Mouse (Mus musculus): ENCODE measurements around the gene Nop2. TPM values are rescaled to one million over a fixed set of nuclear protein-coding genes. Genes with fewer than 3 reads are reported as not detected.

Gene Nop2
- polyA plus RNA-seq, 1 experiment from 2014 or later = 41.1 TPM

GRCm38 (mm10) chr6:125170194-125170593 is 38.5 kb downstream of the Nop2 start:
- no peaks in the 10 kb centered on the region for H3K9me3 ChIP-seq (replicated peaks; ENCODE audit: low read length)
- no peak overlapping the region for H3K4me2 ChIP-seq (ENCODE audit: low read length)
- H3K27me3 ChIP-seq (ENCODE audit: insufficient read depth, low read length) = no peaks in the 10 kb centered on the region
- no peak overlapping the region for H3K27ac ChIP-seq
- TF ChIP-seq CTCF (IDR thresholded peaks at IDR 0.05; ENCODE audit: low read depth) = peak; percentile 36; the same call in 1 of the 2 replicates
- H3K4me1 ChIP-seq (replicated peaks; ENCODE audit: insufficient read depth, low read length) = peaks cover 16% of the 10 kb centered on the region
- no peak for DNase-seq (ENCODE audit: low spot score)
- H3K9ac ChIP-seq (ENCODE audit: low read depth, low read length) = no peak overlapping the region
- H3K36me3 ChIP-seq (ENCODE audit: insufficient read depth, low read length) = peaks cover 56% of the 10 kb centered on the region
- H3K4me3 ChIP-seq (replicated peaks; ENCODE audit: low read depth, low read length) = no peak overlapping the region
- ATAC-seq (replicated peaks; ENCODE audit: low FRiP score, low read depth) = no peak
- 74% methylated on average over 6 of the region's 6 CpGs for WGBS

DNA sequence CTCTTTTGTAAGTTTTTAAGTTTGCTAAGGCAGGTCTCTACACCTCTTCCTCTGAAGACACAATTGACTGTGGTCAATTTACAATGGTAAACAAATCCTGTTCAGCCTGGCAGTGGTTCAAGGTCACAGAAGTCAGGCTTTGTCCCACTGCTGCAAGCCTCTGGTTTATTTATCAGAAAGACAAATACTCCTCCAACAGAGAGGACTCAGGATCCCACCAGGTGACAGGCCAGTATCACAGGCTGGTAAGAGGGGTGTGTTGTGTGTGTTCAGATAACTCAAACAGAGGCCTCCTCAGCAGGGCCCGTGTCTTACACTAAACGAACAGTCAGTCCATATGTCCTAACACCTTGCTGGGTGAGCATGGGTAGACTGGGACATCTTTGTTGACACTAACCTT is 40.8 kb downstream of the Nop2 start:
- Histone ChIP-seq H3K9ac (ENCODE audit: low read depth, low read length) (no peak overlapping the region), H3K4me3 (replicated peaks; ENCODE audit: low read depth, low read length) (no peak overlapping the region), H3K36me3 (ENCODE audit: insufficient read depth, low read length) (peaks cover 76% of the 10 kb centered on the region), H3K9me3 (replicated peaks; ENCODE audit: low read length) (no peaks in the 10 kb centered on the region), H3K27ac (no peak overlapping the region), H3K4me2 (ENCODE audit: low read length) (no peak overlapping the region), H3K4me1 (replicated peaks; ENCODE audit: insufficient read depth, low read length) (peaks cover 2% of the 10 kb centered on the region), H3K27me3 (ENCODE audit: insufficient read depth, low read length) (no peaks in the 10 kb centered on the region)
- DNase-seq (ENCODE audit: low spot score) (no peak), ATAC-seq (replicated peaks; ENCODE audit: low FRiP score, low read depth) (no peak)
- no peak for TF ChIP-seq CTCF (IDR thresholded peaks at IDR 0.05; ENCODE audit: low read depth)
- 83% methylated on average over 2 of the region's 2 CpGs for WGBS

DNA sequence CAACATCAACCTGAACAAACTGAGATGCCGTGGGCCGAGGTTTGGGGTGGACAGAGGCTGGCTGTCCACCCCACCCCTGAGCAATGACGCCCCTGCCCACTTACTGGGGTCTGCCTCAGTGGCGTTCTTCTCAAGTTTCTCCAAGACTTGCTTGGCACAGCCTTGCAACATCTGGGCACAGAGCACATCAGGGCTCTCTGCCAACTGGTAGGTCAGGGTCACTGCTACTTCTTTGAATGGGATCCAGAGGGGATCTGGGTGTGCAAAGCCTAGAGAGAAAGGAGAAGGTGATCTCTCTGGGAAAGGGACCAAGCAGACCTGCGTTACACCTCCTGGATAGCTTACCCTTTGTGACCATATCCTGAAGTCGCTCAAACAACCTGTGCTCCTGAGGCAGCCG is 41.5 kb downstream of the Nop2 start:
- H3K9ac ChIP-seq (ENCODE audit: low read depth, low read length) = no peak overlapping the region
- ATAC-seq (replicated peaks; ENCODE audit: low FRiP score, low read depth) = no peak
- peaks cover 83% of the 10 kb centered on the region for H3K36me3 ChIP-seq (ENCODE audit: insufficient read depth, low read length)
- no peak overlapping the region for H3K27ac ChIP-seq
- no peaks in the 10 kb centered on the region for H3K4me1 ChIP-seq (replicated peaks; ENCODE audit: insufficient read depth, low read length)
- TF ChIP-seq CTCF (IDR thresholded peaks at IDR 0.05; ENCODE audit: low read depth) = no peak
- WGBS = 84% methylated on average over 7 of the region's 7 CpGs
- H3K27me3 ChIP-seq (ENCODE audit: insufficient read depth, low read length) = no peaks in the 10 kb centered on the region
- no peak overlapping the region for H3K4me2 ChIP-seq (ENCODE audit: low read length)
- no peak for DNase-seq (ENCODE audit: low spot score)
- no peaks in the 10 kb centered on the region for H3K9me3 ChIP-seq (replicated peaks; ENCODE audit: low read length)
- no peak overlapping the region for H3K4me3 ChIP-seq (replicated peaks; ENCODE audit: low read depth, low read length)

DNA sequence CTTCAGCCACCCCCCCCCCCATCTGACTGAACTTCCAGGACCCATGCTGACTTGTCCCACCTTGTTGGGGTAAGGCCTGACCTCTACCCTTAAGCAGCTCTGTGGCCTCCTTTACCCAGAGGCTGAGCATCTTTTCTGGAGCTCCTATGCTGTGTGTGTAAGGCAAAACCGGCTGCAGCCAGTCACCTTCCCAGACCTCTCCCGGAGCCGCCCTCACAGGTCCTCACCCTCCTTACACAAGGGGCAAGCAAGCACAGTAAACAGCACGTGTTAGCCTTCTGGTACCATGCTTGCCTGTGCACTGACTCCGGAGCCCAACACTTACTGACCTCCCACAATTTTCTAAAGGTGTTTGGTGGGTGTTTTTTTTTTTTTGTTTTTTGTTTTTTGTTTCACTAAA is 43.8 kb downstream of the Nop2 start:
- WGBS = 79% methylated on average over 5 of the region's 5 CpGs
- Histone ChIP-seq H3K4me2 (ENCODE audit: low read length) (no peak overlapping the region), H3K9me3 (replicated peaks; ENCODE audit: low read length) (no peaks in the 10 kb centered on the region), H3K4me3 (replicated peaks; ENCODE audit: low read depth, low read length) (no peak overlapping the region), H3K27ac (no peak overlapping the region), H3K4me1 (replicated peaks; ENCODE audit: insufficient read depth, low read length) (no peaks in the 10 kb centered on the region), H3K27me3 (ENCODE audit: insufficient read depth, low read length) (no peaks in the 10 kb centered on the region), H3K36me3 (ENCODE audit: insufficient read depth, low read length) (peaks cover 87% of the 10 kb centered on the region), H3K9ac (ENCODE audit: low read depth, low read length) (no peak overlapping the region)
- DNase-seq (ENCODE audit: low spot score) (no peak), ATAC-seq (replicated peaks; ENCODE audit: low FRiP score, low read depth) (no peak)
- TF ChIP-seq CTCF (IDR thresholded peaks at IDR 0.05; ENCODE audit: low read depth) = no peak

- DNase-seq (ENCODE audit: low spot score) = no peak
- ATAC-seq (replicated peaks; ENCODE audit: low FRiP score, low read depth) = no peak
Measured at GRCm38 (mm10) chr6:125179601-125180000, 47.9 kb downstream of the Nop2 start.

DNA sequence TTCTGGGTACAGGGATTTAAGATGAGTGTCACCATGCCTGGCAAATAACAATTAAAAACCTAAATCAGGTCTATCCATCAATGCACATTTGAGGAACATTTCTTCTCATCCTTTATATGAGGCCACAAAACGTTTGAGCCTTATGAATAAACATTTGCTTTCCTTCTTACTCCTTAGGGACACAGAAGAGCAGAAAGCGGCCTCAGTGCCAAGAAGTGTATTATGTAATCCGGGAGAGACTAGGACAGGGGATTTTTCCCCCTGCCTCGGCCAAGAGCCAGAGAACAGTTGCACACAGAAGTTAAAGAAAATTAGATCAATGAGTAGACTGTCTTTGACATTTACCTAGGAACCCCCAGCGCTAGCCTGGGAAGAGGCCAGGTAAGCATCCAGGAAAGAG is 50.4 kb downstream of the Nop2 start:
- peaks cover 78% of the 10 kb centered on the region for H3K36me3 ChIP-seq (ENCODE audit: insufficient read depth, low read length)
- ATAC-seq (replicated peaks; ENCODE audit: low FRiP score, low read depth) = no peak
- WGBS = 82% methylated on average over 5 of the region's 5 CpGs
- no peaks in the 10 kb centered on the region for H3K9me3 ChIP-seq (replicated peaks; ENCODE audit: low read length)
- H3K27ac ChIP-seq = no peak overlapping the region
- H3K9ac ChIP-seq (ENCODE audit: low read depth, low read length) = no peak overlapping the region
- H3K27me3 ChIP-seq (ENCODE audit: insufficient read depth, low read length) = no peaks in the 10 kb centered on the region
- no peaks in the 10 kb centered on the region for H3K4me1 ChIP-seq (replicated peaks; ENCODE audit: insufficient read depth, low read length)
- no peak for DNase-seq (ENCODE audit: low spot score)
- no peak for TF ChIP-seq CTCF (IDR thresholded peaks at IDR 0.05; ENCODE audit: low read depth)
- H3K4me2 ChIP-seq (ENCODE audit: low read length) = no peak overlapping the region
- no peak overlapping the region for H3K4me3 ChIP-seq (replicated peaks; ENCODE audit: low read depth, low read length)

More at GRCm38 (mm10) chr6:125179601-125180000, 47.9 kb downstream of the Nop2 start:
- H3K27ac ChIP-seq = no peak overlapping the region
- H3K9me3 ChIP-seq (replicated peaks; ENCODE audit: low read length) = no peaks in the 10 kb centered on the region
- H3K36me3 ChIP-seq (ENCODE audit: insufficient read depth, low read length) = peaks cover 77% of the 10 kb centered on the region
- no peak for TF ChIP-seq CTCF (IDR thresholded peaks at IDR 0.05; ENCODE audit: low read depth)
- H3K9ac ChIP-seq (ENCODE audit: low read depth, low read length) = no peak overlapping the region
- 91% methylated on average over 7 of the region's 7 CpGs for WGBS
- H3K4me1 ChIP-seq (replicated peaks; ENCODE audit: insufficient read depth, low read length) = no peaks in the 10 kb centered on the region
- H3K4me3 ChIP-seq (replicated peaks; ENCODE audit: low read depth, low read length) = no peak overlapping the region
- no peaks in the 10 kb centered on the region for H3K27me3 ChIP-seq (ENCODE audit: insufficient read depth, low read length)
- H3K4me2 ChIP-seq (ENCODE audit: low read length) = no peak overlapping the region

DNA sequence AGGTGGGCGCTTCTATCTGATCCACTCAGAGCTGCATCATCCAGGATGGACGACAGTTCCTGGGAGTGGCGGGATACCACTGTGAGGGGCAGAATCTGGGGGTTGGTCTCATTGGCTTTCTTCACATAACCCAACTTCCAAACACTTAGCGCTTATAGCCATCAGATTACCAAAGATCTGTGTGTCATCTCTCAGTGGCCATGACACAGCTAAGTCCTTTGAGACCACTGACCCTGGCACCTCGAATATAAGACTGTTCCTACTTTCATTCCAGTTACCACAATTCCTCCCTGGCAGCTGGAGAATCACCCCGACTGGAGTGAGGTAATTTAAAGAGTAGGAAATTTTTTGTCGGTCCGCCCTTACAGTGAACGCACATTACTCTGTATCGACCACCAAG is 54.5 kb downstream of the Nop2 start:
- no peaks in the 10 kb centered on the region for H3K27me3 ChIP-seq (ENCODE audit: insufficient read depth, low read length)
- H3K9ac ChIP-seq (ENCODE audit: low read depth, low read length) = no peak overlapping the region
- no peak for TF ChIP-seq CTCF (IDR thresholded peaks at IDR 0.05; ENCODE audit: low read depth)
- H3K4me2 ChIP-seq (ENCODE audit: low read length) = no peak overlapping the region
- DNase-seq (ENCODE audit: low spot score) (no peak), ATAC-seq (replicated peaks; ENCODE audit: low FRiP score, low read depth) (no peak)
- H3K4me3 ChIP-seq (replicated peaks; ENCODE audit: low read depth, low read length) = no peak overlapping the region
- no peaks in the 10 kb centered on the region for H3K9me3 ChIP-seq (replicated peaks; ENCODE audit: low read length)
- 83% methylated on average over 10 of the region's 10 CpGs for WGBS
- 0 out of 2 replicates have a peak, but pooled peaks cover 2% of the 10 kb centered on the region for H3K4me1 ChIP-seq (replicated peaks; ENCODE audit: insufficient read depth, low read length)
- peaks cover 57% of the 10 kb centered on the region for H3K36me3 ChIP-seq (ENCODE audit: insufficient read depth, low read length)
- no peak overlapping the region for H3K27ac ChIP-seq

Measured in kidney, postnatal 0 days (tissue).